Mouse (Mus musculus) thymus, adult 2 months (tissue): ENCODE data around the gene Gatd1.

ENCODE experiments used
- CTCF ChIP-seq: fragments of 200-500 bp; IDR thresholded peaks from 2 replicates; pipeline ENCODE4 v1.5.1; 2012; ENCODE audit warnings: mild to moderate bottlenecking, control low read depth, low read length, moderate library complexity, borderline replicate concordance; ENCODE audit not compliant: control insufficient read depth, poor library complexity, insufficient read depth; ENCODE audit errors: extremely low read depth
- POLR2A ChIP-seq: fragments of 200-500 bp; IDR thresholded peaks from 2 replicates; pipeline ENCODE4 v1.6.1; 2012; ENCODE audit warnings: mild to moderate bottlenecking, low read length, control low read depth, moderate library complexity; ENCODE audit not compliant: control insufficient read depth, poor library complexity, insufficient read depth; ENCODE audit errors: extremely low read depth

DNA sequence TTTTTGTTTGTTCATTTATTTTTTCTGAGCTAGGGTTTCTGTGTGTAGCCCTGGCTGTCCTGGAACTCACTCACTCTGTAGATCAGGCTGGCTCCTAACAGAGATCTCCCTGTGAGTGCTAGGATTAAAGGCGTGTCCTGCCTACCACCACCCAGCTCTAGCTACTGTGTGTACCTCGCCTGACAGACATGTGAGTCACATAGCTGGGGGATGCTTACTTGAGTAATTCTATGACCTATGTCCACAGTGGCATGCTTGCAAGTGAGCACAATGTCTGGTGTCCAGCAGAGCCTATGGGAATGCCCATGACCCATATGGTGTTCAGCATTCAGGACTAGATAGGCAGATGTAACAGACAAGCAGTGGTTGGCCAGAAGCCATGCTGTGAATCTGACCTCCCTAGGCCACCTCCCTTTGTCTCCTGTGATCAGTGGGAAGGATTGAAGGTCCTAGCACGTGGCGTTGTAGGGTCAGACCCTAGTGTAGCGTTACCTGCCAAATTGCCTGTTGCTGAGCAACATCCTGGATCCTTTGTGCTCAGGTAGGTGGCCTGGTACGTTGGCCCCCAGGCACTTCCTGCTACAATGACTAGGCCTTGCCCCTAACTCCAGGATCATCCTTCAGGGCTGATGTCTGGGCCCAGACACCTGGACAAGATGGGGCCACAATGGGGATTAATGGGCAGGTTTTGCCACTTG, 2.4 kb upstream of the Gatd1 start:
- TF ChIP-seq CTCF (no peak), POLR2A (no peak)
